Mouse (Mus musculus) liver, embryonic 14.5 days (tissue): Measurements from ENCODE around the gene Nlrp9b.
"Not testable (repeated sequence)": the region's sequence is repeated elsewhere in the genome, so short reads cannot be mapped to it uniquely, and the experiment has no call there.

ENCODE experiments used
- CTCF ChIP-seq: IDR thresholded peaks from 2 replicates; pipeline ENCODE4 v1.5.1; 2016; ENCODE audit warnings: antibody characterized with exemption, low read depth, control low read depth
- EP300 ChIP-seq: IDR thresholded peaks from 2 replicates; pipeline ENCODE4 v1.6.1; 2016; ENCODE audit warnings: antibody characterized with exemption, low read depth

- TF ChIP-seq CTCF, EP300: not testable (repeated sequence)
Measured at GRCm38 (mm10) chr7:19996721-19997120, 5.5 kb downstream of the Nlrp9b start.
